Comparison of ENCODE assay signal across 7 mouse cellular contexts in genomic region chr17:35861198-35861857, GRCm38 (mm10). TPM values are rescaled to one million over a fixed set of nuclear protein-coding genes. Genes with fewer than 3 reads are reported as not detected.
DNase-seq lines count a peak whose midpoint lies in the region; ATAC-seq lines count a peak whose summit lies in the region.

Nrm (plus strand) TSS chr17:35861318.

- peak within 1 kb of the TSS; percentile 88 for H3K4me3 ChIP-seq in intestine, embryonic 15.5 days (replicated peaks)
- peak within 1 kb of the TSS; percentile 52 for H3K4me3 ChIP-seq in limb, embryonic 11.5 days (ENCODE audit: low read depth, low read length)
- peak within 1 kb of the TSS; percentile 58 for H3K4me3 ChIP-seq in midbrain, embryonic 13.5 days (replicated peaks)

- H3K4me2 ChIP-seq in intestine, embryonic 15.5 days (replicated peaks), result peak within 1 kb of the TSS; percentile 74
- H3K4me2 ChIP-seq in limb, embryonic 11.5 days (ENCODE audit: low read depth, severe bottlenecking), result peak within 1 kb of the TSS; percentile 49
- peak within 1 kb of the TSS; percentile 60 for H3K4me2 ChIP-seq in midbrain, embryonic 13.5 days (replicated peaks)

- no peaks in the 10 kb centered on the region for H3K27me3 ChIP-seq in intestine, embryonic 15.5 days (replicated peaks)
- H3K27me3 ChIP-seq in limb, embryonic 11.5 days (ENCODE audit: control insufficient read depth, insufficient read depth, low read length), result no peaks in the 10 kb centered on the region
- no peaks in the 10 kb centered on the region for H3K27me3 ChIP-seq in midbrain, embryonic 13.5 days

- peak; percentile 95 for ATAC-seq in intestine, embryonic 15.5 days
- ATAC-seq in limb, embryonic 11.5 days (ENCODE audit: insufficient number of reproducible peaks, low FRiP score, low TSS enrichment, low read depth), result peak; percentile 87
- ATAC-seq in midbrain, embryonic 13.5 days, result peak; percentile 93

- H3K9ac ChIP-seq in intestine, embryonic 15.5 days, result peak within 1 kb of the TSS; percentile 85
- peak within 1 kb of the TSS; percentile 65 for H3K9ac ChIP-seq in limb, embryonic 11.5 days (ENCODE audit: low read length)
- H3K9ac ChIP-seq in midbrain, embryonic 13.5 days (replicated peaks), result peak within 1 kb of the TSS; percentile 72

- peak within 1 kb of the TSS; percentile 92 for H3K27ac ChIP-seq in intestine, embryonic 15.5 days
- peak within 1 kb of the TSS; percentile 38 for H3K27ac ChIP-seq in limb, embryonic 11.5 days (replicated peaks; ENCODE audit: low read depth, low read length)
- H3K27ac ChIP-seq in midbrain, embryonic 13.5 days, result peak within 1 kb of the TSS; percentile 94

- peak; percentile 81 for DNase-seq in adrenal gland, adult 8-10 months
- peak; percentile 94 for DNase-seq in embryo, embryonic 11 days
- DNase-seq in gastrocnemius, postnatal 25 days, result peak; percentile 88
- peak; percentile 89 for DNase-seq in limb, embryonic 11.5 days (ENCODE audit: low spot score)
- DNase-seq in spleen, adult 12 weeks (ENCODE audit: low spot score), result peak; percentile 88

- H3K4me1 ChIP-seq in intestine, embryonic 15.5 days (replicated peaks), result peaks cover 18% of the 10 kb centered on the region
- H3K4me1 ChIP-seq in limb, embryonic 11.5 days (ENCODE audit: control insufficient read depth, insufficient read depth, low read length), result peaks cover 5% of the 10 kb centered on the region; the same call in 1 of the 2 replicates
- peaks cover 26% of the 10 kb centered on the region for H3K4me1 ChIP-seq in midbrain, embryonic 13.5 days (replicated peaks)

- H3K9me3 ChIP-seq in intestine, embryonic 15.5 days, result no peaks in the 10 kb centered on the region
- no peaks in the 10 kb centered on the region for H3K9me3 ChIP-seq in limb, embryonic 11.5 days (ENCODE audit: control insufficient read depth, low read length)
- H3K9me3 ChIP-seq in midbrain, embryonic 13.5 days, result no peaks in the 10 kb centered on the region

- under 1% methylated on average over 47 of the region's 47 CpGs for WGBS in intestine, embryonic 15.5 days
- WGBS in limb, embryonic 11.5 days, result under 1% methylated on average over 47 of the region's 47 CpGs
- WGBS in midbrain, embryonic 13.5 days, result under 1% methylated on average over 47 of the region's 47 CpGs

- H3K36me3 ChIP-seq in intestine, embryonic 15.5 days, result peaks cover 13% of the 10 kb centered on the region; the same call in 1 of the 2 replicates
- H3K36me3 ChIP-seq in limb, embryonic 11.5 days (ENCODE audit: control insufficient read depth, insufficient read depth, low read length), result peaks cover 3% of the 10 kb centered on the region
- peaks cover 15% of the 10 kb centered on the region for H3K36me3 ChIP-seq in midbrain, embryonic 13.5 days

RNA-seq across cellular contexts. Expression of gene Nrm, which starts in this region (rescaled TPM):
- 1 to 10 TPM; 2.5 to 5.4 (median 5.0) TPM for total RNA-seq in adrenal gland, adult 8-10 months (2022)
- 1 to 10 TPM in 1 of 2 experiments, under 1 TPM in 1; 0.74 to 1.6 TPM for total RNA-seq in gastrocnemius, postnatal 25 days (2021)
- 48.5 and 51.7 TPM in 2 replicates for polyA plus RNA-seq in intestine, embryonic 15.5 days (2015; fragmentation: Nextera tagmentation; extraction: Ambion mirVana)
- polyA plus RNA-seq in limb, embryonic 11.5 days (2014; fragmentation: Nextera tagmentation; extraction: Ambion mirVana), result 55.6 and 56.4 TPM in 2 replicates
- polyA plus RNA-seq in midbrain, embryonic 13.5 days (2015; fragmentation: Nextera tagmentation; extraction: Ambion mirVana), result 28.9 and 33.2 TPM in 2 replicates

Comparison
In these comparisons a context has a peak if more than half of its experiments do, and no peak if none do; other contexts are left out.
1. Peak in every context shown above with its lines: DNase-seq, ATAC-seq, H3K4me3 ChIP-seq and H3K27ac ChIP-seq.
2. H3K27ac ChIP-seq: peak in every context shown above with its lines; median percentile 94 in midbrain, embryonic 13.5 days; 92 in intestine, embryonic 15.5 days; 38 in limb, embryonic 11.5 days.